9 mouse cellular contexts compared by ENCODE assay signal in genomic region chr11:95831276-95831619, GRCm38 (mm10). TPM values are rescaled to one million over a fixed set of nuclear protein-coding genes. Genes with fewer than 3 reads are reported as not detected.
A peak's percentile ranks its signal among the peaks of the same experiment; 100 is the strongest.
DNase-seq lines count a peak whose midpoint lies in the region; ATAC-seq lines count a peak whose summit lies in the region.
"Had no signal": no experiment of that assay in that cellular context is flagged by ENCODE, and none has a peak within 500 bp of the region (broad histone marks: within the 10 kb centered on the region; RNA-seq: fewer than 3 reads in every experiment).

No protein-coding gene starts in this region.

- H3K4me3 ChIP-seq in lung, embryonic 16.5 days (ENCODE audit: low read length) = peak overlapping the region; percentile 31
- H3K4me3 ChIP-seq in forebrain, embryonic 13.5 days = peak overlapping the region; percentile 23
- H3K4me3 ChIP-seq in limb, embryonic 12.5 days (replicated peaks) = peak overlapping the region; percentile 31
- H3K4me3 ChIP-seq in neural tube, embryonic 15.5 days (replicated peaks) = peak overlapping the region; percentile 31

- no peak for DNase-seq in lung, postnatal 14 days
- no peak for DNase-seq in T-cell, adult 2 months (ENCODE audit: low spot score)
- no peak for DNase-seq in retina, embryonic 14.5 days (ENCODE audit: low spot score)
- DNase-seq in right cerebral cortex, postnatal 10 days (ENCODE audit: low spot score in 2 of 2) = no peak

- no peak overlapping the region for H3K27ac ChIP-seq in lung, embryonic 16.5 days (ENCODE audit: low read length)
- H3K27ac ChIP-seq in forebrain, embryonic 13.5 days = no peak overlapping the region
- H3K27ac ChIP-seq in limb, embryonic 12.5 days = no peak overlapping the region
- H3K27ac ChIP-seq in neural tube, embryonic 15.5 days (replicated peaks) = no peak overlapping the region

- peak overlapping the region; percentile 46 for H3K4me2 ChIP-seq in lung, embryonic 16.5 days (ENCODE audit: low read depth, low read length)
- H3K4me2 ChIP-seq in forebrain, embryonic 13.5 days = peak overlapping the region; percentile 44; the same call in 1 of the 2 replicates
- peak overlapping the region; percentile 54 for H3K4me2 ChIP-seq in limb, embryonic 12.5 days
- peak overlapping the region; percentile 52 for H3K4me2 ChIP-seq in neural tube, embryonic 15.5 days

- peak overlapping the region; percentile 40 for H3K9ac ChIP-seq in lung, embryonic 16.5 days (ENCODE audit: low read length)
- H3K9ac ChIP-seq in forebrain, embryonic 13.5 days = no peak overlapping the region
- no peak overlapping the region for H3K9ac ChIP-seq in limb, embryonic 12.5 days (replicated peaks)
- H3K9ac ChIP-seq in neural tube, embryonic 15.5 days (replicated peaks) = no peak overlapping the region

- ATAC-seq in lung, embryonic 16.5 days (ENCODE audit: low read depth) = no peak
- no peak for ATAC-seq in forebrain, embryonic 13.5 days
- ATAC-seq in limb, embryonic 12.5 days (ENCODE audit: insufficient number of reproducible peaks, insufficient read depth, low FRiP score, low TSS enrichment, low read depth) = no peak
- ATAC-seq in neural tube, embryonic 15.5 days (ENCODE audit: low FRiP score) = no peak
- ATAC-seq: Patski had no signal

- peaks cover 37% of the 10 kb centered on the region for H3K4me1 ChIP-seq in lung, embryonic 16.5 days (replicated peaks; ENCODE audit: control insufficient read depth, insufficient read depth, low read length)
- peaks cover 26% of the 10 kb centered on the region for H3K4me1 ChIP-seq in forebrain, embryonic 13.5 days
- H3K4me1 ChIP-seq in limb, embryonic 12.5 days (replicated peaks) = peaks cover 48% of the 10 kb centered on the region
- peaks cover 38% of the 10 kb centered on the region for H3K4me1 ChIP-seq in neural tube, embryonic 15.5 days

- peaks cover 74% of the 10 kb centered on the region for H3K27me3 ChIP-seq in lung, embryonic 16.5 days (ENCODE audit: control insufficient read depth, insufficient read depth, low read depth, low read length)
- peaks cover 99% of the 10 kb centered on the region for H3K27me3 ChIP-seq in forebrain, embryonic 13.5 days
- H3K27me3 ChIP-seq in limb, embryonic 12.5 days = peaks cover 100% of the 10 kb centered on the region
- peaks cover 97% of the 10 kb centered on the region for H3K27me3 ChIP-seq in neural tube, embryonic 15.5 days (replicated peaks)

- no peaks in the 10 kb centered on the region for H3K9me3 ChIP-seq in lung, embryonic 16.5 days (ENCODE audit: control insufficient read depth, low read length)
- no peaks in the 10 kb centered on the region for H3K9me3 ChIP-seq in forebrain, embryonic 13.5 days (replicated peaks)
- H3K9me3 ChIP-seq in limb, embryonic 12.5 days = no peaks in the 10 kb centered on the region
- no peaks in the 10 kb centered on the region for H3K9me3 ChIP-seq in neural tube, embryonic 15.5 days (replicated peaks)

- WGBS in lung, embryonic 16.5 days = 2% methylated on average over 10 of the region's 10 CpGs
- 10% methylated on average over 10 of the region's 10 CpGs for WGBS in forebrain, embryonic 13.5 days
- WGBS in limb, embryonic 12.5 days = 5% methylated on average over 10 of the region's 10 CpGs
- WGBS in neural tube, embryonic 15.5 days = 7% methylated on average over 10 of the region's 10 CpGs

- H3K36me3 ChIP-seq in lung, embryonic 16.5 days (ENCODE audit: control insufficient read depth, insufficient read depth, low read length) = no peaks in the 10 kb centered on the region
- H3K36me3 ChIP-seq in forebrain, embryonic 13.5 days (ENCODE audit: poor library complexity, severe bottlenecking) = no peaks in the 10 kb centered on the region
- H3K36me3 ChIP-seq in limb, embryonic 12.5 days = no peaks in the 10 kb centered on the region
- no peaks in the 10 kb centered on the region for H3K36me3 ChIP-seq in neural tube, embryonic 15.5 days

RNA-seq across cellular contexts. Expression of gene Gngt2, which starts 5.8 kb away (rescaled TPM):
- 21.7 and 28.2 TPM in 2 replicates for polyA plus RNA-seq in lung, embryonic 16.5 days (2015; fragmentation: Nextera tagmentation; extraction: Ambion mirVana)
- polyA plus RNA-seq in forebrain, embryonic 13.5 days (2015; fragmentation: Nextera tagmentation; extraction: Ambion mirVana) = 1.4 and 2.8 TPM in 2 replicates
- polyA plus RNA-seq in limb, embryonic 12.5 days (2016; fragmentation: Nextera tagmentation; extraction: Ambion mirVana) = 10.1 and 10.2 TPM in 2 replicates
- 3.5 and 13.2 TPM in 2 replicates for polyA plus RNA-seq in neural tube, embryonic 15.5 days (2015; fragmentation: Nextera tagmentation; extraction: Ambion mirVana)
- polyA plus RNA-seq: Patski had no signal

RNA-seq across cellular contexts. Expression of gene Phospho1, which starts 6.9 kb away (rescaled TPM):
- 0.47 and 1.7 TPM in 2 replicates for polyA plus RNA-seq in lung, embryonic 16.5 days (2015; fragmentation: Nextera tagmentation; extraction: Ambion mirVana)
- not detected in 2 replicates for polyA plus RNA-seq in forebrain, embryonic 13.5 days (2015; fragmentation: Nextera tagmentation; extraction: Ambion mirVana)
- not detected in 2 replicates for polyA plus RNA-seq in limb, embryonic 12.5 days (2016; fragmentation: Nextera tagmentation; extraction: Ambion mirVana)
- polyA plus RNA-seq in neural tube, embryonic 15.5 days (2015; fragmentation: Nextera tagmentation; extraction: Ambion mirVana) = 0.64 TPM in 1 of 2 replicates, not detected in the other

RNA-seq across cellular contexts. Expression of gene Abi3, which starts 11.0 kb away (rescaled TPM):
- polyA plus RNA-seq in lung, embryonic 16.5 days (2015; fragmentation: Nextera tagmentation; extraction: Ambion mirVana) = 16.0 and 18.1 TPM in 2 replicates
- 0.96 and 1.5 TPM in 2 replicates for polyA plus RNA-seq in forebrain, embryonic 13.5 days (2015; fragmentation: Nextera tagmentation; extraction: Ambion mirVana)
- polyA plus RNA-seq in limb, embryonic 12.5 days (2016; fragmentation: Nextera tagmentation; extraction: Ambion mirVana) = 3.8 and 4.5 TPM in 2 replicates
- 1.6 and 15.2 TPM in 2 replicates for polyA plus RNA-seq in neural tube, embryonic 15.5 days (2015; fragmentation: Nextera tagmentation; extraction: Ambion mirVana)
- polyA plus RNA-seq: Patski had no signal
